Mouse (Mus musculus): ENCODE results near the gene Cybrd1.

Cybrd1 gene

GRCm38 (mm10) chr2:71117797-71118708, at the start of gene Cybrd1:
Cybrd1 (plus strand) TSS chr2:71117923.
- peak in 1 of 2 experiments; percentile 48 for DNase-seq (ENCODE audit: low spot score in 2 of 2)

GRCm38 (mm10) chr2:71071601-71072000, 46.1 kb upstream of the Cybrd1 start:
- no peak for DNase-seq (ENCODE audit: low spot score in 2 of 2)

GRCm38 (mm10) chr2:71073330-71073729, 44.4 kb upstream of the Cybrd1 start:
- no peak for DNase-seq (ENCODE audit: low spot score in 2 of 2)

- no peak for DNase-seq (ENCODE audit: low spot score in 2 of 2)
These were observed 43.9 kb upstream of the Cybrd1 start for GRCm38 (mm10) chr2:71073828-71074227.

DNA sequence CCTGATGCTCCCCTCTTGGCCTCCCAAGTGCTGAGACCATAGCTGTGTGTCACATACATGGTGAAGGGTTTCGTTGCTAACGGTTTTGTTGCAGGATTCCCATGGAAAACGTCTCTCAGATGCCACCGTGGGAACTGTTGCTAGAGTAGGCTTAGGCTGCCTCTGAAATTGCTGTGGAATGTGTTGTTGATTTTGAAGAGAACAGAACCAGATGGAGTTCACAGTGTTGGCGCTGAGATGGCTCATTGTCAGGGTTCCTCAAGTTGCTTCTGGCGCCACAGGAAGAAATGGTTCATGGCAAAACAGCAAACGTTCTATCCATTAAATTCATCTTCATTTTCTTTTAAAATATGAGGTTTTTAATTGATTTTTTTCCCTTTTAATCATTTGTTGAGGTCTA, 35.3 kb upstream of the Cybrd1 start:
- DNase-seq (ENCODE audit: low spot score in 2 of 2), result no peak

DNA sequence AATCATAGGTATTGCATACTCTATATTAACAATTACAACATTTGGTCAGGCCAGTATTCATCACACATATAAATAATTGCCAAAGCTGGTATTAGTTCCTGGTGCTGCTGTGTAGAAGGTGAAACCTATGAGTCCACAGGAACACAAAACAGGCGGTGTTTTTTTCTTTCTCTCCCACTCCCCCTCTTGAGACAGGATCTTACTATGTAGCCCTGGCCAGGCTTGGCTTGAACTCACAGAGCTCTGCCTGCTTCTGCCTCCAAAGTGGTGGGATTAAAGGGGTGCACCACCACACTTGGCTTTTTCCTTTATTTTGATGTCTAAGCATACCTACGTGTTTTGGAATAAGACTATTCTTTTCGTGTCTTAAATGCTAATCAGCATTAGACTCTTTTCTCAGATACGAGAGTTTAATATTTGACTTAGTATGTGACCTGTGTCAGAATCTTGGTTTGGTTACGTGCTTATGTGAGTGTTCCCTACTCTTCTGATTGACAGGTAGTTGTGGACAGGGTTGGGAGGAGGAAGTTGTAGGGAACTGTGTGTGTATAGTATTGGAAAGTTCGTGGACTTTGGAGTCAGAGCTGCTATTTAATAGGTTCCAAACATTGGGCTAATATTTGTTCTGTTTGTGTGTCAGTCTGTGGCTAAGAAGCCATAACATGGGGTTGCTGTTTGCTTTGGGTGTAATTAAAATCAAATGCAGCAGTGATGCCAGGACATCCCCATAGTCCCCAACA, 34.1 kb upstream of the Cybrd1 start:
- no peak for DNase-seq (ENCODE audit: low spot score in 2 of 2)

DNA sequence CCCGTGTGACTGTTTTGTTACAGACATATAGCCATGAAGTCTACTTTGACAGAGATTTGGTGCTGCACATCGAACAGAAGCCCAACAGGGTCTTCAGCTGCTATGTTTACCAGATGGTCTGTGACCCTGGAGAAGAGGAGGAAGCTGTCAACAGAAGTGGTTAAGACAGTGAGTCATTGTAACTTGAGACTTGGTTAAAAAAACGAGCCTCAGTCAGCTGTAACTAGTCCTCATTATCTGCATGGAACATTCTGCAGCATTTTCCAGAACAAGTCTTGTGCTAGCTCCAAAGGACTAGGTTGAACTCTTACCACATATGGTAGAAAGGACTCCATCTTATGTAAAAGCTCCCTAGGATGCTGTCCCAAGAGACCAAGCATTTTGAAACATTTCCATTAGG, 28.0 kb upstream of the Cybrd1 start:
- DNase-seq (ENCODE audit: low spot score in 2 of 2), result no peak

GRCm38 (mm10) chr2:71090660-71091445, 26.9 kb upstream of the Cybrd1 start:
- no peak for DNase-seq (ENCODE audit: low spot score in 2 of 2)

DNA sequence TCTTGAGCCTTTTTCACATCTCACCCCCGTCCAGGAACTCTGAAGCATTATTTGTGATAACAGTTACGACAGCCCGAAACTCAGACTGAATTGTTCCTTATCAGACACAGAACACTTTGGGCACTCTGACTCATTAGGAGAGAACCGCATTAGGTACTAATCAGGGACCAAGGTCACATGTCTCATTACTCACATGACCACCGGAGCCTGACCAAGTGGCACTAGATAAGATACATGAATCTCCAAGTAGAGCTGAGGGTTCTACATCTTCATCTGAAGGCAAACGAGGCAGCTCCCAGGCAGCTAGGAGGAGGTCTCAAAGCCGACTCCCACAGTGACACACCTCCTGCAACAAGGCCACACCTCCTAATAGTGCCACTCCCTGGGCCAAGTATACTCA, 21.6 kb upstream of the Cybrd1 start:
- no peak for DNase-seq (ENCODE audit: low spot score in 2 of 2)

GRCm38 (mm10) chr2:71102621-71103291, 15.0 kb upstream of the Cybrd1 start:
- no peak for DNase-seq (ENCODE audit: low spot score in 2 of 2)

DNA sequence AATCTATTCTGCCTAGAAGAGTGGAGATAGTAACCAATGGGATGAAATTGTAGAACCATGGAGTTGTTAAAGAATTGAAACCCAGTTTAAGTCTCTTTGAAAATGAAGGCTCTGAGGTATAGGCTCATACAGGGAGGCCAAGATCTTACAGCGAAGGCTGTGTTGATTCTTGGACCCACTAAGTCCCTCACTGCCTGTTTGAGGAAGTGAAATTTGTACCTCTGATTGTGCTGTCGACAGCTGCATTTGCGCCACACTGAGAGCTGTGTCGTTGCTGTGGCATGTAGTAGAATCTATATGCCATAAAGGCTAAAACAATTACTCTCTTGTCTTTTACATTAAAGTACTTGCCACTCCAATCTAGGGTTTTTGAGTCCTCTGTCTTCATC, 14.4 kb upstream of the Cybrd1 start:
- DNase-seq (ENCODE audit: low spot score in 2 of 2), result no peak

DNA sequence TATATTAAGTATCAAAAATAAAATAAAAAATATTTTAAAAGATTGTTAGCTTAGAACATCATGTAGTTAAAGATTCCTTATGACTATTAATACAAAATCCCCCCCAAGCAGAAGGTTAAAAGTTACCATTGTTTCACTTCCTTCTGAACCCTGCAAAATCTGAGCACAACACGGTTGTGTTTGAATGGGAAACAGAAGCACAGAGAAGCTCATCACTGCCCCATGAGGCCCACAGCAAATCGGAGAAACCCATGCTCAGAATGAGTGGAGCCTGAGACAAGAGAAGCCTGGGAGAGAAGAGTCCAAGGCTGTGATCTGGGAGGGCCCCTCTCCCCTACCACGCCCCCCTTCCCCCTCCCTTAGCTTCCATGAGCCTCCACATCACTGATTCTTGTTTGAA, 13.0 kb upstream of the Cybrd1 start:
- no peak for DNase-seq (ENCODE audit: low spot score in 2 of 2)

DNA sequence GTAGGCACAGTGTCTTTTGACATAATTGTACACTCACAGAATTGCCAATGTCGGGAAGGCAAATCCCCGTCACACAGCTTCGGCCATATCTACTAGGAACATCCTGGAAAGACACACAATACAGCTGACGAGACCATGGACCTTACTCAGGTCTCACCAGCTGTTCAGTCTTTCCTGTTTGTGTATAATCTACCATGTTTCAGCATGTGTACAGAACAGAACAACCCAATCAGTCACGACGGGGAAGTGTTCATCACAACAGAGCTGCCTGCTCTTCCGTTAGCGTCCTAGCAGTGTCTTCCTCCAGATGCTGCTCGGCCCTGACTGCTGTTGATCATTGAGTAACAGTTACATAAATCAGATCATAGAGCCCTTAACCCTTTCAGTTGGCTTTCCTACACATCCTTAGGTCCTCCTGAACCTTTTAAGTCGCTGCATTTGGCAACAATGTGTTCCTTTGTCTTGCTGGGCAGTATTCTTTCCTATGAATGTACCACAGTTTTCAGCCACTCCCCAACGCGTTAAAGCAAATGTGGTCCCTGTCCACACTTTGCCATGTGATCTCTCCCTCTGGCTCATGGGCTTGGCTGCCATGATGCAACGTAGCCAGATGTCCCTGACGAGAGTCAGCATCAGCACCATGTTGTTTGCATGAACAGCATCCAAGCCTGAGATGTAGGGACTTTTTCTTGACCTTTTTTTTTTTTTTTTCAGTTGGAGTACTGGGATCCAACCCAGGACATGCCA, 12.1 kb upstream of the Cybrd1 start:
- no peak for DNase-seq (ENCODE audit: low spot score in 2 of 2)

GRCm38 (mm10) chr2:71107225-71107624, 10.5 kb upstream of the Cybrd1 start:
- DNase-seq (ENCODE audit: low spot score in 2 of 2), result no peak

GRCm38 (mm10) chr2:71108541-71108940, 9.2 kb upstream of the Cybrd1 start:
- DNase-seq (ENCODE audit: low spot score in 2 of 2), result no peak

DNA sequence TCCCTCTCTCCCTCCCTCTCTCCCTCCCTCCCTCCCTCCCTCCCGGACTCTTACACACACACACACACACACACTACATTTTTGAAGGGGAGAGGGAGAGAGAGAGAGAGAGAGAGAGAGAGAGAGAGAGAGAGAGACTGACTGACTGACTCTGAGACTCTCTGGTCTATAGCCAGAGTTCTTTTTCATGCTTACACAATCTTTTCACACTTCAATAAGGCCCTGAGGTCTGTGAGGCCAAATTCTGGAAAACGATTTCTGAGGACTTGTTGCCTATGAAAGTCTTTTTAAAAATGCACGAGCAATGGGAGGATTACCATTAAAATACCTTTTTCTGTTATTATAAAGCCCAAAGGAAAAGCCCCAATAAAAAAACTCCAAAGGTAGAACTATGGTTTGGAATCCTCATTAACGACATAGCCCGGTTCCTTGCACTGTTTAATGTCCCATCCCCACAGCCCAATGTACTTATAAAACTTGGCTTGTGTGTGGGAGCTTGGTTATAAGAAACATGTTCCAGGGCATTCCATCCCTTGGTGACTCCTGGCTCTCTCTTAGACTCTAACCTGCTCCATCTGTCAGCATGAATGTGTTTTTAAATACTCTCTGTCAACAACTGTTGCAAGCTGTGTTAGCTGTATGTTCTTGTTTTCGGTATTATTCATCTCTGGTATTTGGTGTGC, 4.1 kb upstream of the Cybrd1 start:
- DNase-seq (ENCODE audit: low spot score in 2 of 2), result no peak

- DNase-seq (ENCODE audit: low spot score in 2 of 2), result no peak
These were observed 1.6 kb upstream of the Cybrd1 start for GRCm38 (mm10) chr2:71116151-71116550.

DNA sequence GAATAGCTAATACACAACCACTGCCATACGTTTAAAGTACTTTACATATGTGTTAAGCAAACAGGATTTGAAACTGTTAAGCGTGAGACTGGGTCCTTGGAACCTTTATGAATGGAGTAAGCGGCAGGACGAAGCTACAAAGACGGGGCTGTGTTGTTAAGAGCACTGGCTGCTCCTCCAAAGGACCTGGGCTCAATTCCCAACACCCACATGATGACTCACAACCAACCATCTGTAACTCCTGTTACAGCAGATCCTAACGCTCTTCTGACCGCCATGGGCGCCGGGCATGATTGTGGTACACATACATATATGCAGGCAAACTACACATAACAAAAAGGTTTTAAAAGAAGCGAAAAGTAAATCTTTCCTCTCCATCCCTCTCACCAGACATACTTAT, 3.1 kb downstream of the Cybrd1 start:
- no peak for DNase-seq (ENCODE audit: low spot score in 2 of 2)

DNA sequence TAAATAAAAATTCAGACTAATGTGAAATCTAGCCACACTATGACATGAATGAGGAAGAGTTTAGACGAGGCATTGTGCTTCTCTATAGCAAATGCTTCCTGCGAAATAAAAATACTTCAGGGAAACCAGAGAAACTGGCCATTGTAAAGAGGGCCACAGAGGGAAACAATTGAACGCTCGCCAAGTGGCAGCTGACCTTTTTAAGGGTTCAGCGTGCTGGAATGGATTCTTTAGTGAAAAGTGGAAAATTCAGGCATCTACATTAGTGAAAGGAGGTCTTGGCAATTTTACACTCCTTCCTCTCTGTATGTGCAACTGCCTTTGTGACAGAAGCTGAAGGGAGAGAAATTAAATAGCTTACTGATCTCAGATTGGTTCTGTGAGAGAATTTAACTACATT, 3.7 kb downstream of the Cybrd1 start:
- no peak for DNase-seq (ENCODE audit: low spot score in 2 of 2)

- DNase-seq (ENCODE audit: low spot score in 2 of 2), result no peak
These were observed 4.7 kb downstream of the Cybrd1 start for GRCm38 (mm10) chr2:71122268-71123029.

All from cerebellum, postnatal 4 days (tissue).